Mouse (Mus musculus) ovary, postnatal 36 days (tissue): Measurements from ENCODE around the gene Aicda.
"Not testable (repeated sequence)": the region's sequence is repeated elsewhere in the genome, so short reads cannot be mapped to it uniquely, and the experiment has no call there.

Experiments used
- DNase-seq: peaks from one replicate; pipeline ENCODE4 v3.0.0; 2022; ENCODE audit warnings: low spot score, mixed read lengths

Gene Aicda

GRCm38 (mm10) chr6:122555266-122555665 is 1.7 kb downstream of the Aicda start:
- DNase-seq: no peak

- peak; percentile 32 for DNase-seq
Observed at GRCm38 (mm10) chr6:122556959-122557561, 3.5 kb downstream of the Aicda start.

- peak; percentile 64 for DNase-seq
Observed at GRCm38 (mm10) chr6:122560427-122560826, 6.8 kb downstream of the Aicda start.

- DNase-seq: no peak
Observed at GRCm38 (mm10) chr6:122561005-122561404, 7.4 kb downstream of the Aicda start.

GRCm38 (mm10) chr6:122562463-122562862 is 8.9 kb downstream of the Aicda start:
- peak; percentile 28 for DNase-seq

- DNase-seq: no peak
Observed at GRCm38 (mm10) chr6:122565070-122565784, 11.6 kb downstream of the Aicda start.

GRCm38 (mm10) chr6:122569113-122569512 is 15.5 kb downstream of the Aicda start:
- no peak for DNase-seq

GRCm38 (mm10) chr6:122569762-122570161 is 16.2 kb downstream of the Aicda start:
- no peak for DNase-seq

- DNase-seq: no peak
Observed at GRCm38 (mm10) chr6:122570695-122571616, 17.4 kb downstream of the Aicda start.

GRCm38 (mm10) chr6:122571617-122571959 is 18.0 kb downstream of the Aicda start:
- DNase-seq: no peak

- DNase-seq: not testable (repeated sequence)
Observed at GRCm38 (mm10) chr6:122575037-122575436, 21.4 kb downstream of the Aicda start.

GRCm38 (mm10) chr6:122577030-122577429 is 23.4 kb downstream of the Aicda start:
- DNase-seq: no peak

- DNase-seq: no peak
Observed at GRCm38 (mm10) chr6:122579086-122579485, 25.5 kb downstream of the Aicda start.

GRCm38 (mm10) chr6:122591027-122591758 is 37.6 kb downstream of the Aicda start:
- no peak for DNase-seq

- DNase-seq: no peak
Observed at GRCm38 (mm10) chr6:122592905-122593304, 39.3 kb downstream of the Aicda start.

GRCm38 (mm10) chr6:122595637-122596036 is 42.0 kb downstream of the Aicda start:
- DNase-seq: peak; percentile 15

GRCm38 (mm10) chr6:122596608-122597007 is 43.0 kb downstream of the Aicda start:
- no peak for DNase-seq

GRCm38 (mm10) chr6:122598014-122598413 is 44.4 kb downstream of the Aicda start:
- no peak for DNase-seq

- DNase-seq: no peak
Observed at GRCm38 (mm10) chr6:122598436-122598835, 44.8 kb downstream of the Aicda start.

GRCm38 (mm10) chr6:122599054-122599737 is 45.6 kb downstream of the Aicda start:
- no peak for DNase-seq

- DNase-seq: no peak
Observed at GRCm38 (mm10) chr6:122600066-122600646, 46.6 kb downstream of the Aicda start.
